Mouse (Mus musculus): ENCODE results near the gene Dmkn.
"Not testable (repeated sequence)": the region's sequence is repeated elsewhere in the genome, so short reads cannot be mapped to it uniquely, and the experiment has no call there.

The Dmkn gene

DNA sequence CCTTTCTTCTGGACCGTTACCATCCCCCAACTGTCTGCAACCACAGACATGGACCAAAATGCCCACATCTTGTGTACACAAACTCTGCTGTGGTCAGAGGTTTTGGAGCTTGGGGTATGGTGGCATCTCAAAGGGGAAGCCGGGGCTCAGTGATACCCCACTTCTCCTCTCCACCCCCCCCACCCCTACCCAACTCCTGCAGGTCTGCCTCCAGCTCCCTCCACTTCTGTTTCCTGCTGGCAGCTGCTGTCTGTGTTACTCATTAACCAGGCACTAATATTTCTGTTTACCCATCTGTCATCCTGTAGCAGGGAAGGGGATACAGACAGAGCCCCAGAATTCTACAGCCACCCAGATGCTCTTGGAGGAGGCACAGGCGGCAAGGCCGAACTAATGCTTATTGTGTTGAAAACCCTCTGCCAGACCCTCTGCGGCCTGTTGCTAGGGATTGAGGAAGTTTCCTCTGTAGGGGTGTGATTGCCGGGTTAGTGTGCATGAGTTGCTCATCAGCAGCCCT lies 48.8 kb downstream of the Dmkn start:
- DNase-seq (ENCODE audit: low read depth, low spot score), result no peak

- no peak for DNase-seq (ENCODE audit: low read depth, low spot score)
These were observed 56.6 kb downstream of the Dmkn start for GRCm38 (mm10) chr7:30820131-30820530.

DNA sequence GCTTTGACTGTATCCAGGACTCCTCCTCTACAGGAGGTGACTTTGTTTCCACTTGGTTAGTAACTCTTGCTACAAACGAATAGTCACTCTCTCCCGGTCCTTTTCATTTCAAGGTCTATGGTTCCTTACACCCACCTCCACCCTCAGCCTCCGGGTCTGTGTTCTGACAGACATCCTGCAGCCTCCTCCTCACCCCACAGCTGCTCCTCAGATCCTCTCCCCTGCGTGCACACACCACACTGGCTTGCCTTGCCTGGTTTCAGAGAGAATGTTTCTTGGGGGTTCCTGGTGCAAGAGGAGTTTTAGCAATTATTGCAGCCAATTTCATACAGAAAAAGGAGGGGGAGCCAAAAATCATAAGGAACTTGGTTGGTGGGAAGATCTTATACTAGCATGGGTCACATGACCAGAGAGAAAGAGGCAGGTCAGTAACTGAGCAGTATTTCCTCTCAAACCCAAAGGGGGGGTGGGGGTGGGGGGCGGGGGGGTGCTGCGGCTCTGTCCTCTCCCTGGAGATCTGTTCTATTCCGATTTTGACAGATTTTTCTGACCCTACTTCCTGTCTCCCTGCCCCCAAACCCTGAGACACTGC lies 57.4 kb downstream of the Dmkn start:
- no peak for DNase-seq (ENCODE audit: low read depth, low spot score)

GRCm38 (mm10) chr7:30821532-30821931 lies 58.0 kb downstream of the Dmkn start:
- DNase-seq (ENCODE audit: low read depth, low spot score), result no peak

GRCm38 (mm10) chr7:30823675-30824074 lies 60.1 kb downstream of the Dmkn start, which contains the start of gene Ffar2:
TSS of gene Ffar2 (minus strand) at chr7:30823775.
- no peak for DNase-seq (ENCODE audit: low read depth, low spot score)

- no peak for DNase-seq (ENCODE audit: low read depth, low spot score)
These were observed 60.8 kb downstream of the Dmkn start for GRCm38 (mm10) chr7:30824306-30824705.

DNA sequence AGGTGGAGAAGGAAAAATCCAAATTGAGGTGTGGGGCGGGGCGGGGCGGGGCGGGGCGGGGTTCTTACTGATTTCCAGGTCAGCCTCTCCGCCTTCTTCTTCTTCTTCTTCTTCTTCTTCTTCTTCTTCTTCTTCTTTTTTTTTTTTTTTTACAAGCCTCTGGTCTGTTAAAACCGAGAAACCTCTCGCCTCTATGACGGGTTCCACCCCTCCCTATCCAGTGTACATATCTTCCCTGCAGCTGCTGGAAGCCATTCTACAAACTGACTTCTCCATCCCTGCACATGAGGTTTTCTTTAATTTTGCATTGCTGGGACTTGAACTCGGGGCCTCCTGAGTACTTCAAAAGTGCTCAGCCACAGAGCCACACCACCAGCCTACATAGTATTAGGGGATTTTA lies 63.1 kb downstream of the Dmkn start:
- no peak for DNase-seq (ENCODE audit: low read depth, low spot score)

- DNase-seq (ENCODE audit: low read depth, low spot score), result not testable (repeated sequence)
These were observed 65.3 kb downstream of the Dmkn start for GRCm38 (mm10) chr7:30828871-30829270.

DNA sequence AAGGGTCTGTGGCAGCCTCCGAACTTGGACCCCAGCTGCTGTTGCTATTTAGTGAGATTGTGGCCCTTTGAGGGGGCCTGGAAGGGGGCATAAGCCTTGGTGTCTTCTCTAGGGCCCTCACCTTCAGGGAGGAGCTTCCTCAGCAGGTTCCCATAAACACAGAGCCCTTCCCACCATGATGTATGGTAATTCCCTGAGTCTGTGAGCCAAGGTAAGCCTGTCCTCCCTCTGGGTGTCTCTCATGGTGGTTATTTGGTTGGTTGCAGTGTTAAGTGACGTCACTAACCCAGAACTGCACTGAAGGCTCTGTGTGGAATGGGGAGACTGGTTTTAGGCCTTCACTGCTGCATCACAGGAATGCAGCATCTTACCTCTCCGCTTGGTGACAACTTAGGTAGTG lies 65.9 kb downstream of the Dmkn start:
- no peak for DNase-seq (ENCODE audit: low read depth, low spot score)
